Mouse (Mus musculus): ENCODE results near the gene Mup10. TPM values are rescaled to one million over a fixed set of nuclear protein-coding genes. Genes with fewer than 3 reads are reported as not detected.
"Not testable (repeated sequence)": the region's sequence is repeated elsewhere in the genome, so short reads cannot be mapped to it uniquely, and the experiment has no call there.

Gene Mup10
- polyA plus RNA-seq (2015; fragmentation: Nextera tagmentation; extraction: Ambion mirVana) = not detected in 2 replicates

DNA sequence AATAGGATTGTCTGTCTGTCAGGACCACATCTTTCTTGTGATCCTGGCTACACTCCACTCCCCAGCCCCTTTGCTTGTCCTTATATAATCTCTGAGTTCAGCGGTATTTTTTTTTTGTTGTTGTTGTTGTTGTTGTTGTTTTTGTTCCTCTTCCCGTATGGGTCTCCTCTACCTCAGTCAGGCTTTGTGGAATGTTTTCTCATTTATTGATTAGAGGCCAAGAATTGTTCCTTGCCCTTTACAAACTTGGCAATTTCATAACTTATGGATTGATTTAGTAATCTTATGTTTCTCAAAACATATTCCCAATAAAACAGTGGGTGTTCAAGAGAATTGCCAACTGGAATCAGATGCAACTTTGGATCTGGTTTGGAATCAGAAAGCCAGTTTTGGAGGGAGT, at the start of gene Mup10:
TSS of gene Mup10 (minus strand) at position 101 of the 400 bp plus-strand sequence.
- H3K9ac ChIP-seq; ATAC-seq (ENCODE audit: extremely low read depth, insufficient number of reproducible peaks, low FRiP score, low TSS enrichment); H3K27me3 ChIP-seq (replicated peaks); H3K4me1 ChIP-seq; H3K9me3 ChIP-seq; H3K36me3 ChIP-seq; H3K27ac ChIP-seq (replicated peaks); H3K4me2 ChIP-seq; H3K4me3 ChIP-seq: not testable (repeated sequence)
- WGBS = 67% methylated on average over 2 of the region's 2 CpGs

Other genes starting within 250 kb of the Mup10 start
- gene Mup9, start 160.2 kb downstream of the Mup10 start, polyA plus RNA-seq (2015; fragmentation: Nextera tagmentation; extraction: Ambion mirVana) = not detected in 2 replicates
- not detected in 2 replicates for gene Mup1, start 80.2 kb downstream of the Mup10 start, polyA plus RNA-seq (2015; fragmentation: Nextera tagmentation; extraction: Ambion mirVana)
- gene Mup11, start 80.2 kb upstream of the Mup10 start, polyA plus RNA-seq (2015; fragmentation: Nextera tagmentation; extraction: Ambion mirVana) = not detected in 2 replicates
- gene Mup12, start 159.1 kb upstream of the Mup10 start, polyA plus RNA-seq (2015; fragmentation: Nextera tagmentation; extraction: Ambion mirVana) = not detected in 2 replicates
- not detected in 2 replicates for gene Mup22, start 239.3 kb upstream of the Mup10 start, polyA plus RNA-seq (2015; fragmentation: Nextera tagmentation; extraction: Ambion mirVana)